Comparison of ENCODE assay signal across 5 mouse cellular contexts in genomic region chr19:45993441-45993840, GRCm38 (mm10).
A peak's percentile ranks its signal among the peaks of the same experiment; 100 is the strongest.
DNase-seq lines count a peak whose midpoint lies in the region.

No protein-coding gene starts in this region.

- DNase-seq in ES-CJ7 (ENCODE audit: low read depth, low spot score): peak; percentile 81
- peak; percentile 83 for DNase-seq in ZHBTc4 (ENCODE audit: low read depth, low spot score)
- peak; percentile 60 for DNase-seq in kidney, adult 18-20 months
- DNase-seq in kidney, adult 9 months: peak; percentile 78
- peak; percentile 67 to 89 for DNase-seq in kidney, postnatal 25 days

Comparison
In these comparisons a context has a peak if more than half of its experiments do, and no peak if none do; other contexts are left out.
1. Peak in every context shown above with its lines: DNase-seq.